Mouse (Mus musculus): ENCODE measurements around the gene Zfp952.

DNA sequence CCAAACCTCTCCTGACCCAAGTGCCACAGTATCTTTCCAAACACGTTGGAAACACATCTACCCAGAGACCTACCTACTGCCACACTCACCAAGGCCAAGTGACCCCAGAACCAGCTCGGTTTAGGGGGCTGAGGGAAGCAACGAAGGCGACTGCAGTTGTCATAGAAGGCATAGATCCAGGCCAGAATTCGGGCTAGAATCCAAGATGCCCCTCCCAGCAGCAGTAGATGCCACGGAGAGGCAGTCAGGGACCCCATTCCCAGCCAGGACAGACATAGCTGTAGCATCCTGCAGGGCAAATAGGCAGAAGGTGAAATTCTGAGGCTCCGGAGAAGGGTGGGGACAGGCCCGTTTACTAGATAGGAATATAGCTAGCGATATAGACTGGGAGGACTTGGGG, 46.2 kb upstream of the Zfp952 start:
- TF ChIP-seq POLR2A (IDR thresholded peaks at IDR 0.05; ENCODE audit: extremely low read depth, insufficient read depth, low read length), result no peak
- TF ChIP-seq CTCF (IDR thresholded peaks at IDR 0.05; ENCODE audit: extremely low read depth, insufficient read depth, low read length), result no peak

Measured in cortical plate, adult 2 months (tissue).